Mouse (Mus musculus) liver, postnatal 0 days (tissue): ENCODE data around the gene Trmt5.

Experiments used
- CTCF ChIP-seq: sonication (generic); IDR thresholded peaks from 2 replicates; pipeline ENCODE4 v1.5.1; 2016; ENCODE audit warnings: antibody characterized with exemption, low read depth
- EP300 ChIP-seq: IDR thresholded peaks from 2 replicates; pipeline ENCODE4 v1.6.1; 2016; ENCODE audit warnings: antibody characterized with exemption, low read depth, mild to moderate bottlenecking

DNA sequence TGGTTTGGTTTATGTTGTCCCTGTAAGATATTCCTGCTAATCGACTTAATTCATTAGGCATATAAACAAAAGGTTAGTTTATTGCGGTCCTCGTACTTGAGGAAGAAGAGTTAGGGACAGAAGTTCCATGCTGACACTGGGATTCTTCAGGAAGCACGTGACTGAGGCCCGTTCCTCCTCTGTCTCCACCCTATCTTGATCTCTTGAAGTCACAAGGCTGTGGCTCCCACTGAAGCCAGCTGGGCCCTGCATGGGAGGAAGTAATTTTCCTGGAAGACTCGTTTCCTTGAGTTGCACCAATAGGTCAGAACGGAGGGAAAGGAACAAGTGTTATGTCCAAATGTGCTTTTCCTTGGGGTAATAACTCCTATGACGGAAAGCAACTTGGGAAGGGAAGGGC is 1.1 kb upstream of the Trmt5 start:
- TF ChIP-seq CTCF: no peak
- 0 out of 2 replicates have a peak, but pooled peaks have one; percentile 8 for TF ChIP-seq EP300
